Mouse (Mus musculus) gastrocnemius, adult 8-10 months (tissue): ENCODE data around the gene Tinagl1. TPM values are rescaled to one million over a fixed set of nuclear protein-coding genes. Genes with fewer than 3 reads are reported as not detected.

Experiments
- DNase-seq, 2 experiments: peaks; one replicate each; pipeline ENCODE4 v3.0.0; 2022; ENCODE audit warnings: low spot score in 2 of 2
- total RNA-seq, 4 experiments: library from RNA; stranded (reverse); gene quantifications; 2 replicates each; pipeline ENCODE4 v1.2.4; 2022

The Tinagl1 gene
- 10 to 100 TPM; 10.2 to 25.2 (median 13.1) TPM for total RNA-seq

- DNase-seq, result no peak
Measured at GRCm38 (mm10) chr4:130175072-130175711, at the start of gene Tinagl1. Gene Tinagl1, minus strand, starts transcription at chr4:130175122.

DNA sequence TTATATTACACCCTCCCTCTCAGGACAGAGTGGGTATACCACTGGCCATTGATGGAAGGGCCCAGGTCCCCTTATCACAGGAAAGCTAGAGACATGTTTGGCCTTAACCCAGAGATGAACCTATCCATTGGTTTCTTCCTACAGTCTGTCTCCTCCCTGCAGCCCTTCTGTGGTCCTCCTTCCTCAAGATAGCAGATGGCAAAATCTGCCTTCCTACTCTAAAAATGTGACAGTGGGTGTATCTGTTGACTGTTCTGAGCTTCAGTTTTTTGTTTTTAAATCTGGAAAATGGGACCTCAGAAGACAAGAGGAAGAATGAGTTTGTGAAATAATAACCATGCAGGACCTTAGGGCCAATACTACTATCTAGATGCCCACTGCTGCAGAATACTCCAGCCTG lies 49.1 kb upstream of the Tinagl1 start:
- DNase-seq, result no peak

DNA sequence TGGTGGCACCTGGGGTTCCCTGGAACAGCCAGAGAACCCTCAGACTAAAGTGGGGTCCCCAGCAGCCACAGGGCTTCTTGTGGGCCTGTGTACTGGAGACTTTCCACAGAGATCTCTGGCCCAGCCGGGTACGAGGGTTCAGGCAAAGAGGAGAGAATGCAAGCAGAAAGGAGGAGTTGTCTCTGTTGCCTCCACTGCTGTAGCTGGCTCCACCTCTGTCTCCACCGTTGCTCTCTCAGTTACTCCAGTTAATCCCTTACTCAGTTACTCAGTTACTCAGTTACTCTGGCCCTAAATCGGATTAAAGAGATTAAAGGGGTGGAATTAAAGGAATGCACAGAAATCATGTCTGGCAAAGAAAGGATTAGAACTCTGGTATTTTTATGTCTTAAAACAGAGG lies 47.3 kb upstream of the Tinagl1 start, which contains the start of gene Gm853:
Gene Gm853 (minus strand): TSS at position 223 of the 400 bp plus-strand sequence.
- no peak for DNase-seq

DNA sequence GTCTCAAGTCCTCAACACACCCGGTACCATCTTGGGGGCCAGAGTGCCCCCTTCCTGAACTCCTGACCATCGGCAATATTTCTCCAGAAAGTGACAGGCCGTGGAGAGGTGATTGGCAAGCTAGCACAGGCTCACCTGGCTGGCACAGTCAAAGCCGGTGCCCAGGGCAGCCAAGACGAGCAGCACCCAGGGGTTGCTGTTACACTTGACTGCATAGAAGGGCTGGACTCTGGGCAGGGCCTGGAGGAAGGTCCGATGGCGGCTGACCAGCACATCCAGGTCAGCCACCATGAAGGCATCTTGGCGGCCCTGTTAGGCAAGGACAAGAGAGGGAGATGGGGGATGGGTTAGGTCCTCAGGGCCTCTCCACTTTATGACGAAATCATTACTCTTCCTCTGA lies 45.3 kb upstream of the Tinagl1 start:
- DNase-seq, result no peak

- no peak for DNase-seq
Measured at GRCm38 (mm10) chr4:130215392-130215791, 40.5 kb upstream of the Tinagl1 start.

DNA sequence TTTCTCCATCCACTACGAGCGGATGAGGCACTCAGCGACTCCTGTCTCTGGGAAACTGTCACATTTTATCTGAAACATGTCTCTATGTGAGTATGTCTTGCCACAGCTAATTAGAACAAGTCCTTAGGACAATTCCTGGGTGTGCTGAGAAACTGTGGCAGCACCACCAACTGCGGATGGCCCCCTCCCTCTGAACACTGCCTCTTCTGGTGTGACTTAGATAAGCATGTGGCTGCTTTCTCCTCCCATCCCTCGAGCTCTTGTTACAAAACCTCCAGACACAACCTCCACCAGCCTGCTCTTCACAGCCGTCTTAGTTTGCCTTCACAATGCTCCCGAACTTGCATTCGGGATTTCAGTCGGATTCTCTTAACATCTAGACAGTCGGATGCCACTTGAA lies 38.9 kb upstream of the Tinagl1 start:
- DNase-seq, result no peak

GRCm38 (mm10) chr4:130213197-130213596 lies 38.3 kb upstream of the Tinagl1 start:
- DNase-seq, result no peak

DNA sequence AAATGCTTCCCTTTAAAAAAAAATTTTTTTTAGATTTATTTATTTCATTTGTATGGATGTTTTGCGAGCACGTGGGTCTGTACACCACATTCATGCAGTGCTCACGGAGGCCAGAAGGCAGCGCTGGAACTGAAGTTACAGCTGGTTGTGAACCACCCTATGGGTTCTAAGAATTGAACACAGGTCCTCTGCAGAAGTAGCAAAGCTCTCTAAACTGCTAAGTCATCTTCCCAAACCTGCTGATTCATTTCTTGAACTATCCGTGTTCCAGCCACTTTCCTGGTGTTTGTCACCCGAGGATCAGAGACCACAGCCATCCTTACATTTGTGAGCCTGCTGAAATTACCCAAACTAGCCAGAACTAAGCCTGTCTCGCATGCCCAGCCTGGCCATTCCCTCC lies 37.5 kb upstream of the Tinagl1 start:
- no peak for DNase-seq

- DNase-seq, result no peak
Measured at GRCm38 (mm10) chr4:130211870-130212269, 36.9 kb upstream of the Tinagl1 start.

GRCm38 (mm10) chr4:130198694-130199670 lies 24.1 kb upstream of the Tinagl1 start:
- DNase-seq, result peak; percentile 59 to 71

DNA sequence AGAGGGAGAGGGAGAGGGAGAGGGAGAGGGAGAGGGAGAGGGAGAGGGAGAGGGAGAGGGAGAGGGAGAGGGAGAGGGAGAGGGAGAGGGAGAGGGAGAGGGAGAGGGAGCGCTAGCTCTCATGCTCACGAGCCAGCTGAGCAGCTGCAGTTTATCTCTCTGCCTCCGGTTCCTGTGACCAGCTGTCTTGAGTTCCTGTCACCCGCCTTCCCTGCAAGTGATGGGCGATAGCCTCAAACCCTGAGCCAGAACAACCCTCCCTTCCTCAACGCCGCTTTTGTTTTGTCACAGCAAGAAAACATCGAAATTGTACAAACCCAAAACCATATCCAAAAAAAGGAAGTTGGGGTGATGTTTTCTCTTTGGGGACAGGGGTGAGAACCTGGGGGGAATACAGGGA lies 21.6 kb upstream of the Tinagl1 start:
- no peak for DNase-seq

DNA sequence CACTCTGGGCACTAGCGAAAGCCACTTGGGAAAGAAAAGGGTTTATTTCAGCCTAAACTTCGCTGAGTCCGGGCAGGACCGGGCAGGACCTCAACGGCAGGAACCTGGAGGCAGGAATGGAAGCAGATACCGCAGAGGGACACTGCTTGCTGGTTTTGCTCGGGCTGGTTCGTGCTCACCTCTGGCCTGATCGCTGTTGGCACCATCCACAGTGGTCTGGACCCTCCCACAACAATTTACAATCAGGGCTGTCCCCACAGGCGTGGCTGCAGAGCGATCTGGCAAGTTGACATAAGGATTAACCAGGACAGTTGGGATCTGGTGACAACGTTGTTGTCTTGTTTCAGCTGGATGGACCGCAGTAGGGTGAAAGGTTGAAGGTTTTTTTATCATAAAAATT lies 21.0 kb upstream of the Tinagl1 start:
- no peak for DNase-seq

DNA sequence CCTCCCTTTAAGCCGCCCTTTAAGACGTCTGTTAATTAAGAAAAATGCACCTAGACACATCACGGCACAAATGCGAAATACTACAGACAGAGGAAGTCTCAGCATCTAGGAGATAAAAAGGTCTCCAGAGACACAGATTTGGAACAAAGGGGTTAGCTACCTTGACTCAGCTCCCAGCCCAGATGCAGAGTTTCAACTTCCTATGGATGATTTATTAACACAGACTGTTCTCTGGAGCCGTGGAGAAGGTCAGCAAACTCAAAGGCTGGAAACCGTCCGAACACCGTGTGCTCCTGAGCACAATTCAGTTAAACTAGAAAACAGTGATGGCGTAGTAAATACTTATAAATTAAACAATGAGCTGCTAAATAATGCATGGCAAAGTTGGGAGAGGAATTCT lies 17.3 kb upstream of the Tinagl1 start:
- no peak for DNase-seq

DNA sequence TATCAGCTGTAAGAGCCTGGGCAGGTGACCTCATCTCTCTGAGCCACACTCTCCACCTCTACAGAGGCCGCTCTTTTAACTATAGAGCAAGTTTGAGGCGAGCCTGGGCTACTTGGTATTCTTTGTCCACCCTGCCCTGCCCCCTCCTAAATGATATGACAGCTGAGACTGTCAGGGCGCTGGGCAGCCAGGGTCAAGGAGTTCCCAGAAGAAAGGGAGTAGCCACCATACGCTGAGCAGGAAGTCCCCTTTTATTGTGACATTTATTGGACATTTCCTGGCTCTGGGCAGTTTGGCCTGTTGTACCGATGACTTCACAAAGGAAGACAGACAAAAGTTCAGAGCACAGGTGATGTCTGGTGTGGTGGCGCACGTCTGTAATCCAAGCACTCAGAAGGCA lies 14.7 kb upstream of the Tinagl1 start:
- DNase-seq, result no peak

GRCm38 (mm10) chr4:130188806-130189297 lies 13.9 kb upstream of the Tinagl1 start:
- peak in 1 of 2 experiments; percentile 51 for DNase-seq

DNA sequence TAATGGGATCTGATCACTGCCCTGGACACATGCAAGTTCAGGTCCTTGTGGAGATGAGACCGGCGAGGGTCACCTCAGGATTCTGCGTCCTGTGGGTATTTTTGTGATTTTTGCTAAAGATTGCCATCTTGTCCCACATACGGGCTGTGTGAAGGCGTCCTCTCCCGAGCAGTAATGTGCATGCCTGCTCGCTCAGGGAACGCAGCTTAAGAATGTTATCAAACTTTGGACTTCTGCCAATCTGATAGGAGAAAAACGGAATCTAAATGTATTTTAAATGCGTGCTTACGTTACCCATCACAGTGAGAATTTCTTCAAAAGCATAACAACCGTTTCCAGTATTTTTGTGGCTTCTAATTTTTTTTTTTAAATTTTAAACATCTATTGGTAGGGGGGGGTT lies 12.0 kb upstream of the Tinagl1 start:
- no peak for DNase-seq

GRCm38 (mm10) chr4:130186450-130186849 lies 11.5 kb upstream of the Tinagl1 start:
- DNase-seq, result no peak

DNA sequence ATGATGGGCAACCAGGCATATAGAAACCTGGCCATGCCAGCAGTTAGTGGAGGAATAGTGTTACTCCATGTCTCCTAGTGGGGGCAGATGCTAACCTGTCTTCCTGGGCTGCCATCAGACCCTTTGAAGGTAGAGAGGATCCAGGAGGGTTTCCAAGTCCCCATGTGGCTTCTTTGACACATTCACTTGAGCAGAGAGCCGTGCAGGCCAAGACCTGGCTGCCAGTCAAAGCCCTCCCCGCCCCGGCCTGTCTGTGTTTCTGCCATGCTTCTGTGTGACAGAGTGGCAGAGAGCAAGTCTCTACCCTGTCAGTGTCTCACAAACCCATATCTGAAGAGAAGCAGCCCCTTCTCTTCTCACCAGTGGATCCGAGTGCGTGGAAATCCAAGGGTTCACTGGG lies 9.0 kb upstream of the Tinagl1 start:
- no peak for DNase-seq

- no peak for DNase-seq
Measured at GRCm38 (mm10) chr4:130183023-130183422, 8.1 kb upstream of the Tinagl1 start.

- DNase-seq, result no peak
Measured at GRCm38 (mm10) chr4:130181886-130182285, 7.0 kb upstream of the Tinagl1 start.

GRCm38 (mm10) chr4:130180909-130181602 lies 6.1 kb upstream of the Tinagl1 start:
- no peak for DNase-seq

DNA sequence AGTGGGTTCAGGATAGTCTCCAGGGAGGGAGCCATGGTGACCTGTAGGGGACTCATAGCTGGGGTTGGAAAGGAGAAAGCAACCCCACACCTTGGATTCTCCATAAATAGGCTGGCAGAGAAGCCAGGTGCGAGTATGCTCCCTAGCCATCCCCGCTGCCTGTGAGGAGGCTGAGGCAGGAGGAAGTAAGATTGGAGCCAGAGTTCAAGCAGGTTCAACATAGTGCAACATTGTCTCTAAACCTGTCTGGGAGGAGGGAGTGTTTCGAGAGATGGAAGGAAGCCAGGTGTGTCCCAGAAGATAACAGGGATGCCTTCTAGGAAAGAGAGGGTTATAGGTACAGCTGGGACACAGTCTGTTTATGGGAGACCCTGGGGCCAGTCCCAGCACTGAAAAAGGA lies 5.0 kb upstream of the Tinagl1 start:
- DNase-seq, result no peak
